ENCODE assay signal across 8 mouse cellular contexts in genomic region chr2:5844873-5845631, GRCm38 (mm10). TPM values are rescaled to one million over a fixed set of nuclear protein-coding genes. Genes with fewer than 3 reads are reported as not detected.
DNase-seq lines count a peak whose midpoint lies in the region; ATAC-seq and TF ChIP-seq lines count a peak whose summit lies in the region.

Gene Nudt5, plus strand, starts transcription at chr2:5845019.
Gene Cdc123, minus strand, starts transcription at chr2:5845164.

- peaks cover 2% of the 10 kb centered on the region; the same call in 1 of the 2 replicates for H3K9me3 ChIP-seq in hindbrain, embryonic 10.5 days
- H3K9me3 ChIP-seq in lung, postnatal 0 days (ENCODE audit: low read length): no peaks in the 10 kb centered on the region

- under 1% methylated on average over 53 of the region's 53 CpGs for WGBS in hindbrain, embryonic 10.5 days
- 1% methylated on average over 52 of the region's 53 CpGs for WGBS in lung, postnatal 0 days

- peak; percentile 80 for TF ChIP-seq EP300 in lung, postnatal 0 days (IDR thresholded peaks at IDR 0.05)

- H3K4me3 ChIP-seq in hindbrain, embryonic 10.5 days: peak within 1 kb of the TSS; percentile 80
- H3K4me3 ChIP-seq in lung, postnatal 0 days (ENCODE audit: low read depth, low read length): peak within 1 kb of the TSS; percentile 82

- H3K9ac ChIP-seq in lung, postnatal 0 days (replicated peaks; ENCODE audit: low read depth): peak within 1 kb of the TSS; percentile 77

- peak; percentile 93 for TF ChIP-seq CTCF in lung, postnatal 0 days (IDR thresholded peaks at IDR 0.05)

- peak; percentile 87 for DNase-seq in MN1 (ENCODE audit: low spot score)
- peak; percentile 93 for DNase-seq in cerebellum, adult 9-10 months
- DNase-seq in hindbrain, embryonic 10.5 days (ENCODE audit: low spot score): peak; percentile 89
- DNase-seq in layer of hippocampus, adult 9-11 months: peak; percentile 92
- peak; percentile 98 for DNase-seq in lung, postnatal 0 days (ENCODE audit: low spot score)
- DNase-seq in ovary, postnatal 14 days (ENCODE audit: low spot score): peak; percentile 73
- peak; percentile 84 for DNase-seq in thymus, postnatal 14 days

- no peaks in the 10 kb centered on the region for H3K27me3 ChIP-seq in hindbrain, embryonic 10.5 days (ENCODE audit: insufficient read depth, poor library complexity, severe bottlenecking)
- H3K27me3 ChIP-seq in lung, postnatal 0 days (replicated peaks; ENCODE audit: insufficient read depth, low read length): no peaks in the 10 kb centered on the region

- peaks cover 16% of the 10 kb centered on the region for H3K4me1 ChIP-seq in hindbrain, embryonic 10.5 days (replicated peaks)
- peaks cover 2% of the 10 kb centered on the region; the same call in 1 of the 2 replicates for H3K4me1 ChIP-seq in lung, postnatal 0 days (ENCODE audit: insufficient read depth, low read depth, low read length)

- H3K4me2 ChIP-seq in lung, postnatal 0 days (replicated peaks; ENCODE audit: low read depth, low read length): peak within 1 kb of the TSS; percentile 68

- H3K27ac ChIP-seq in hindbrain, embryonic 10.5 days: peak within 1 kb of the TSS; percentile 97
- H3K27ac ChIP-seq in lung, postnatal 0 days (ENCODE audit: low read length): peak within 1 kb of the TSS; percentile 89

- peak; percentile 95 for ATAC-seq in frontal cortex, adult (ENCODE audit: low TSS enrichment)
- ATAC-seq in lung, postnatal 0 days: peak; percentile 98

- peaks cover 43% of the 10 kb centered on the region for H3K36me3 ChIP-seq in hindbrain, embryonic 10.5 days
- peaks cover 13% of the 10 kb centered on the region; the same call in 1 of the 2 replicates for H3K36me3 ChIP-seq in lung, postnatal 0 days (ENCODE audit: insufficient read depth, low read length)

RNA-seq across cellular contexts. Expression of gene Nudt5, which starts in this region (rescaled TPM):
- polyA plus RNA-seq in hindbrain, embryonic 10.5 days (2016; fragmentation: Nextera tagmentation; extraction: Ambion mirVana): 90.7 and 115 TPM in 2 replicates
- 18.5 and 24.7 TPM in 2 replicates for polyA plus RNA-seq in lung, postnatal 0 days (2015; fragmentation: Nextera tagmentation; extraction: Ambion mirVana)

RNA-seq across cellular contexts. Expression of gene Cdc123, which starts in this region (rescaled TPM):
- polyA plus RNA-seq in hindbrain, embryonic 10.5 days (2016; fragmentation: Nextera tagmentation; extraction: Ambion mirVana): 354 and 392 TPM in 2 replicates
- polyA plus RNA-seq in lung, postnatal 0 days (2015; fragmentation: Nextera tagmentation; extraction: Ambion mirVana): 147 and 163 TPM in 2 replicates

Comparison
In these comparisons a context has a peak if more than half of its experiments do, and no peak if none do; other contexts are left out.
1. Peak in every context shown above with its lines: DNase-seq, ATAC-seq, H3K4me3 ChIP-seq and H3K27ac ChIP-seq.